Mouse (Mus musculus) lung, embryonic 16.5 days (tissue): ENCODE measurements at regions not wholly inside any gene's neighbourhood (a gene's known extent, or its start where the extent isn't known, plus 50 kb on each side); places are given as distances from the start of the nearest gene placed in this dataset.
A peak's percentile ranks its signal among the peaks of the same experiment; 100 is the strongest.

Experiments
- ATAC-seq: fragments of 200-750 bp; cut with Nextera tagmentation; 2 replicates; pipeline ENCODE4 v1.8.0; 2017; ENCODE audit warnings: low read depth, mild to moderate bottlenecking, moderate library complexity
- H3K27ac ChIP-seq: fragments of 300-500 bp; sonication (generic); 2 replicates; pipeline ENCODE4 v1.5.1; 2014; ENCODE audit warnings: mild to moderate bottlenecking, control low read depth, low read length
- H3K27me3 ChIP-seq: fragments of 300-500 bp; sonication (generic); 2 replicates; pipeline ENCODE4 v1.6.1; 2014; ENCODE audit warnings: low read depth, low read length, mixed read lengths; ENCODE audit not compliant: control insufficient read depth, insufficient read depth
- H3K36me3 ChIP-seq: fragments of 300-500 bp; sonication (generic); 2 replicates; pipeline ENCODE4 v1.6.1; 2014; ENCODE audit warnings: low read length; ENCODE audit not compliant: control insufficient read depth, insufficient read depth
- H3K4me1 ChIP-seq: fragments of 300-500 bp; sonication (generic); replicated peaks from 2 replicates; pipeline ENCODE4 v1.6.1; 2014; ENCODE audit warnings: low read length, mixed read lengths; ENCODE audit not compliant: control insufficient read depth, insufficient read depth
- H3K4me2 ChIP-seq: fragments of 300-500 bp; sonication (generic); 2 replicates; pipeline ENCODE4 v1.6.1; 2014; ENCODE audit warnings: low read depth, low read length, control low read depth
- H3K4me3 ChIP-seq: fragments of 300-500 bp; sonication (generic); 2 replicates; pipeline ENCODE4 v1.5.1; 2014; ENCODE audit warnings: mild to moderate bottlenecking, low read length, control low read depth
- H3K9ac ChIP-seq: fragments of 300-500 bp; sonication (generic); 2 replicates; pipeline ENCODE4 v1.6.1; 2014; ENCODE audit warnings: low read length, control low read depth
- H3K9me3 ChIP-seq: fragments of 300-500 bp; sonication (generic); 2 replicates; pipeline ENCODE4 v1.6.1; 2016; ENCODE audit warnings: low read length; ENCODE audit not compliant: control insufficient read depth
- WGBS: fragments of 180-500 bp; shearing (Covaris S2); extraction: QIAGEN DNeasy Blood & Tissue Kit; methylation state at CpG from one replicate; pipeline ENCODE4 v1.1.7; 2014; 5-methylcytosine and 5-hydroxymethylcytosine counted together

- ATAC-seq = no peak
- WGBS = 36% methylated on average over 4 of the region's 4 CpGs
- no peak overlapping the region for H3K27ac ChIP-seq
These were observed 322.6 kb downstream of the Sox11 start for GRCm38 (mm10) chr12:27019751-27020150.

GRCm38 (mm10) chr12:27018366-27018765 is 324.0 kb downstream of the Sox11 start:
- WGBS = 68% methylated on average over 7 of the region's 7 CpGs
- no peaks in the 10 kb centered on the region for H3K36me3 ChIP-seq
- no peaks in the 10 kb centered on the region for H3K4me1 ChIP-seq
- H3K9ac ChIP-seq = no peak overlapping the region
- no peaks in the 10 kb centered on the region for H3K27me3 ChIP-seq
- no peak overlapping the region for H3K4me2 ChIP-seq
- no peaks in the 10 kb centered on the region for H3K9me3 ChIP-seq
- H3K27ac ChIP-seq = no peak overlapping the region
- H3K4me3 ChIP-seq = no peak overlapping the region
- ATAC-seq = no peak

More at GRCm38 (mm10) chr12:27019751-27020150, 322.6 kb downstream of the Sox11 start:
- H3K4me3 ChIP-seq = no peak overlapping the region
- H3K9me3 ChIP-seq = no peaks in the 10 kb centered on the region
- H3K4me1 ChIP-seq = no peaks in the 10 kb centered on the region
- H3K27me3 ChIP-seq = no peaks in the 10 kb centered on the region
- no peak overlapping the region for H3K9ac ChIP-seq
- no peaks in the 10 kb centered on the region for H3K36me3 ChIP-seq
- H3K4me2 ChIP-seq = no peak overlapping the region

GRCm38 (mm10) chr12:26999287-26999686 is 343.1 kb downstream of the Sox11 start:
- Histone ChIP-seq H3K4me3 (no peak overlapping the region), H3K9ac (no peak overlapping the region), H3K4me1 (no peaks in the 10 kb centered on the region), H3K4me2 (no peak overlapping the region), H3K27ac (no peak overlapping the region), H3K27me3 (no peaks in the 10 kb centered on the region), H3K9me3 (no peaks in the 10 kb centered on the region), H3K36me3 (no peaks in the 10 kb centered on the region)
- no peak for ATAC-seq

DNA sequence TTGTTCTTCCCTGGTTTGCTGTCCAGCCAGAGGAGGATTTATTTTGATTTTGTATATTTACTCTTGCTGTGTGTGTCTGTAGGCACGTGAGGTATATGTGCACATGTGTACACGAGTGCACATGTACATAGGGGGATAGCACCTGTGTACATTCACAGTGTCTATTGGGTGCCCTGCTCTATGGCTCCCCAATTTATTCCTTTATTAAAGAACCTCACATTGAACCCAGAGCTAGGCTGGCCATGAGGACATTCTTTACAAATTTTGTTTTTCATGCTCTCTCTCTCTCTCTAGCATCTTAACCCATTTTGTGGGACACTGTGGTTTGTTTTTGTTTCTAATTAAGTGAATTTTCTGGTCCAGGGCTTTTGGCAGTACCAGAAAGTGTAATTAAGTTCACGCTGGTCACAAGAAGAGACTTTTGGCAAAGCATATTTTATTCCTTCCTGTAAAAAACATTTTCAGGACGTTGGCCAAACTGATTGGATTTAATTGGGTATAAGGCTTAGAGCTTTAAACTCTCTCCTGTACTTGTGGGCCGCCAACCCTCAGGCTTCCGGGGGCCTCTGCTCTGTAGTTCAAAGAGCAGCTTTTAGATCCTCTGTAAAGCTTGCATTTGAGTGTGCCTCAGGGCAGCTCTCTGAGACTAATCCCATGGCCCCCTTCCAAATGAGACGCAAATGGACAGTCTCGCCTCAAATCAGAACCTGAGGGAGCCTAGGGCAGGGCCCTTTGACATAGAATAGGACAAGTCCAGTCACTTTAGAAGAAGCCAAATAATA is 365.9 kb downstream of the Sox11 start:
- ATAC-seq = no peak
- H3K9me3 ChIP-seq = no peaks in the 10 kb centered on the region
- H3K36me3 ChIP-seq = no peaks in the 10 kb centered on the region
- no peak overlapping the region for H3K9ac ChIP-seq
- H3K4me3 ChIP-seq = no peak overlapping the region
- H3K27me3 ChIP-seq = no peaks in the 10 kb centered on the region
- H3K4me2 ChIP-seq = no peak overlapping the region
- 62% methylated on average over 8 of the region's 8 CpGs for WGBS
- H3K27ac ChIP-seq = no peak overlapping the region
- H3K4me1 ChIP-seq = no peaks in the 10 kb centered on the region

DNA sequence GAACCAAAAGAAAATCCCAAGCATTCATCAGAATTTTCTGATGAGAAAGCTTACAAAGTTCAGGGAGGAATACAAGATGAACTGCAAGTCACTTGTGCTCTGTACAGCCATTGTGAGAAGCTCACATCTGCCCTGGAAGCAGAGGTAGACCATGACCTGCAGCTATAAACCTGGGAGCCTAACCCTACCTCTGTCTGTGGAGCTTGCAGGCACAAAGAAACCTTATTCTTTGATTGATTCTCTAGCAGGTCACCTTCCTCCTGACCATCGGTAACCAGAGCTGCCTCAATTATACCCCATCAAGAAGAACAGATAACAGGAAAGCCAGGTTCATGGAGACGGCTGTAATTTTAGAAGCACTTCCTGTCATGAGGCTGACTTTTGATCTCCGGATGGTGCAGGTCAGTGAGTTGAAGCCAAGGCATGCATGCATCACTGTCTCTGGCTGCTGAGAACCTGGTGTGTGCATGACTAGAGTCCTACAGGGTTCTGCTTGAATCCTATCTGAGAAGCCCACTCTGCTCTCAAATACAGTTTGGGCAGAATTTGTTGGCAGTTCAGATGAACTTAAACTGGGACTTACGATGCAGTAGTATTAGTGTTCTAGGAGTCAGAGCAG is 369.8 kb downstream of the Sox11 start:
- no peak for ATAC-seq
- H3K36me3 ChIP-seq = no peaks in the 10 kb centered on the region
- H3K27me3 ChIP-seq = no peaks in the 10 kb centered on the region
- H3K4me3 ChIP-seq = no peak overlapping the region
- H3K9ac ChIP-seq = no peak overlapping the region
- 47% methylated on average over 4 of the region's 4 CpGs for WGBS
- no peak overlapping the region for H3K4me2 ChIP-seq
- no peaks in the 10 kb centered on the region for H3K4me1 ChIP-seq
- no peak overlapping the region for H3K27ac ChIP-seq
- no peaks in the 10 kb centered on the region for H3K9me3 ChIP-seq

- peak; percentile 70 for ATAC-seq
- Histone ChIP-seq H3K27ac (no peak overlapping the region), H3K27me3 (no peaks in the 10 kb centered on the region)
These were observed 375.2 kb downstream of the Sox11 start for GRCm38 (mm10) chr12:26967018-26967737.

DNA sequence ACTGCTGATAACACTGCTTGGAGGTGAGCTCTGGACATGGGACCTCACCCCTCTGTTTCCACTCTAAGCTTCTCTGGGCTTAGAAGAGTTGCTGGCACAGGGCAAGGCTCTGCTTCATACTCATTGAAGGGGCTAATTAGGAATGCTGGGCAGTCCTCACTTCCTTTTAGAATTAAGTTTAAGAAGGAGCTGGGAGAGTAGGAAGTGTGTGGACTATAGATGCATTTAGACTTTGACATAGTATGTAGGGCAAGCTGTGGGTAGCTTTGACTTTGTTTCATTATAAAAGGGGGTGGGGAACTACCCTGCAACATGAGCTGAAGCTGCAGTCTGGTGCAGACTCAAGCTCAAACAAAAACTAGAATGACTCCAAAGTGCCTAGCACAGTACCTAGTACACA is 378.5 kb downstream of the Sox11 start:
- Histone ChIP-seq H3K4me3 (no peak overlapping the region), H3K9ac (no peak overlapping the region), H3K27me3 (no peaks in the 10 kb centered on the region), H3K4me1 (no peaks in the 10 kb centered on the region), H3K36me3 (no peaks in the 10 kb centered on the region), H3K9me3 (no peaks in the 10 kb centered on the region), H3K27ac (no peak overlapping the region), H3K4me2 (no peak overlapping the region)
- no peak for ATAC-seq

More at GRCm38 (mm10) chr12:26967018-26967737, 375.2 kb downstream of the Sox11 start:
- no peak overlapping the region for H3K4me3 ChIP-seq
- H3K9ac ChIP-seq = no peak overlapping the region
- H3K4me2 ChIP-seq = peak overlapping the region; percentile 26
- H3K9me3 ChIP-seq = no peaks in the 10 kb centered on the region
- no peaks in the 10 kb centered on the region for H3K4me1 ChIP-seq
- 32% methylated on average over 16 of the region's 16 CpGs for WGBS
- H3K36me3 ChIP-seq = no peaks in the 10 kb centered on the region

DNA sequence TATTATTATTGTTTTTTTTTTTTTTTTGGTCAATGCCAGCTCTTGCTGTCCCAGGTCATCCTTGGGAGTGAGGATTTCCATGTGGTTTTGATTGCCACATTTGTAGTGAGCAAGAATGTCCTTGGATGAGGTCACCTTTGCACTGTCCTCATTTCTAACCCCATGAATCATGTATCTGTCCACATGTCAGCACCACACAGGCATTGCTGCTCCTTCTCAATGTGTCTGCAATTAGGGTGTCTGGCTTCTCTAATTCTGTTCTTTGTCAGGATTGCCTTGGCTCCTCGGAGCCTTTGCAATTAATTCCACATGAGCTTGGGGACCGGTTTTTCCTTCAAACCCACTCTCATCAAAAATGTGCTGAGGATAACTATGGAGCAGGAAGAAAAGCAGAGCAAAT is 402.5 kb downstream of the Sox11 start:
- ATAC-seq = no peak
- Histone ChIP-seq H3K27me3 (no peaks in the 10 kb centered on the region), H3K9ac (no peak overlapping the region), H3K4me1 (0 out of 2 replicates have a peak, but pooled peaks cover 2% of the 10 kb centered on the region), H3K36me3 (no peaks in the 10 kb centered on the region), H3K4me3 (no peak overlapping the region), H3K9me3 (no peaks in the 10 kb centered on the region), H3K4me2 (no peak overlapping the region), H3K27ac (no peak overlapping the region)
- 65% methylated on average over 2 of the region's 2 CpGs for WGBS

DNA sequence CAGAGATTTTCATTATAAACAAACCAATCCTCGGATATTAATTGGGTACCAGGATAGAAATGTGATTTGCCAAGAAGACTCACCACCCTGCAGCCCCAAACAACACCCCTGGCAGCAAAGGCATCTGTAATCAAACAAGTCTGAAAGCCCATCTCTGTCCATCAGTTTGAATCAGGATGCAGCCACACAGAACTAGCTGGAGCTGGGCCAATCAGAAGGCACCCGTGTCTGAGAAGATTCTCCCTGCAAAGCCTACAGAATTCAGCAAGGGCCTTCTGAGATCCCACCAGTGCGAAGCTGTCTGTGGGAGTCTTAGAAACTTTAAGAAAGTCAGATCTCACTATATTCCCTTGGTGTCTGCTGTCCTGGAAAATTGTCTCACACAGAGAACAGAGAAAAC is 404.5 kb downstream of the Sox11 start:
- WGBS = 52% methylated on average over 3 of the region's 3 CpGs

More for the DNA sequence above, 404.5 kb downstream of the Sox11 start:
- Histone ChIP-seq H3K9me3 (no peaks in the 10 kb centered on the region), H3K4me3 (no peak overlapping the region), H3K4me2 (no peak overlapping the region), H3K9ac (no peak overlapping the region), H3K4me1 (0 out of 2 replicates have a peak, but pooled peaks cover 2% of the 10 kb centered on the region), H3K36me3 (no peaks in the 10 kb centered on the region), H3K27ac (no peak overlapping the region), H3K27me3 (no peaks in the 10 kb centered on the region)
- no peak for ATAC-seq
